Mouse (Mus musculus) brain, embryonic 14.5 days (tissue): Measurements from ENCODE around the gene Nosip. TPM values are rescaled to one million over a fixed set of nuclear protein-coding genes. Genes with fewer than 3 reads are reported as not detected.
A peak's percentile ranks its signal among the peaks of the same experiment; 100 is the strongest.
"Not testable (repeated sequence)": the region's sequence is repeated elsewhere in the genome, so short reads cannot be mapped to it uniquely, and the experiment has no call there.

Experiments
- DNase-seq: peaks from one replicate; pipeline ENCODE4 v3.0.0-alpha.2; 2011; ENCODE audit warnings: low read depth
- CTCF ChIP-seq: fragments of 200-500 bp; IDR thresholded peaks from 2 replicates; pipeline ENCODE4 v1.5.1; 2012; ENCODE audit warnings: inconsistent platforms, mild to moderate bottlenecking, moderate library complexity, borderline replicate concordance; ENCODE audit not compliant: insufficient read depth, insufficient read length; ENCODE audit errors: extremely low read depth
- POLR2A ChIP-seq: fragments of 200-500 bp; IDR thresholded peaks from 2 replicates; pipeline ENCODE4 v1.6.1; 2012; ENCODE audit warnings: mild to moderate bottlenecking, inconsistent platforms, borderline replicate concordance; ENCODE audit not compliant: poor library complexity, insufficient read depth, insufficient read length, severe bottlenecking; ENCODE audit errors: extremely low read depth
- polyA plus RNA-seq: library from polyadenylated mRNA; depleted of rRNA; stranded (reverse); fragments of >200 nt; gene quantifications from 2 replicates; pipeline ENCODE4 v1.2.3, GENCODE M21; 2012

The Nosip gene
- polyA plus RNA-seq, 1 experiment = 81.9 TPM

DNA sequence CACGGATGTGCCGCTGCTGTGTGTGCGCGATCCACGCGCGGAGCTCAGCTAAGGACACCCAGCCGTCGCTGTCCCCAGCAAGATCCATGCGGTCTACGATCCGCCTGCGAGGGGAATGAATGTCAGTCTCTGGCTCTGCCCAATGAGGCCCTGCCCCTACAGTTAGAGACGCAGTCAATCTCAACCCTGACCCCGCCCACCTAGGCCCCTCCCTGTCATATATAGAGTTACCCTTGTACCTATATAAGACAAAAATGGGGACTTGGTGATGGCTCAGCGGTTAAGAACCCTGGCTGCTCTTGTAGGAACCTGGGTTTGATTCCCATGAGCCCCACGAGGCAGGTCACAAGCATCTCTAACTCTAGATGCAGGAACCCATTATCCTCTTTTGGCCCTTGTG is 26.4 kb downstream of the Nosip start:
- no peak for DNase-seq
- TF ChIP-seq CTCF (no peak), POLR2A (no peak)

DNA sequence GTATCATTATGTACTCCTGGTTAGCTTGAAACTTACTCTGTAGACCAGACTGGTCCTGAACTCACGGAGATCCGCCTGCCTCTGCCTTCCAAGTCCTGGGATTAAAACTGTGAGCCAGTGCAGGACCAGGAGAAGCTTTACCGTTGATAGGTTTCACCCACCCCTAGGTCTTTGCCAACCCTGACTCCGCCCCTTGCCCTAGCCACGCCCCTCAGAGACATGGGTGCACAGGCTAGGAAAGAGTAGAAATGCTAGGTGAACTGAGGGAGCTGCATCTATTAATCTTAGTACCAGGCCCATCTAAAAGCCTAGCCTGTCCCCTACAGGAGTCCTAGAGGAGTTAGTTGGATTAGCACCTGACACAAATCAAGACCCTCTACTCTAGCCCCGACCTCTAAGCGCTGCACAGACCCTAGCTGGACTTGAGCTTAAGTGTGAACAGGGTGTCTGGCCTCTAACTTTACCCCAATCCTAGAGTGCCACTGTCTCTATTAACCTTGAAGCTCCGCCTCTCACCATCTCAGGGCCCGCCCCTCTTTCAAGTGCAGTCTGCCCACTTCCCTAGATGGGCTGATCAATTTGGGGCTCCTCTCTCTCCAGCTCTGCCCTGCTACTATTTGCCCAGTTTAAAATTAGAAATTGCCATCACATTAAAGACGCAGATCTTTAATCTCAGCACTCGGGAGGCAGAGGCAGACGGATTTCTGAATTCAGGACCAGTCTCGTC is 28.2 kb downstream of the Nosip start:
- no peak for DNase-seq
- TF ChIP-seq POLR2A (no peak), CTCF (no peak)

DNA sequence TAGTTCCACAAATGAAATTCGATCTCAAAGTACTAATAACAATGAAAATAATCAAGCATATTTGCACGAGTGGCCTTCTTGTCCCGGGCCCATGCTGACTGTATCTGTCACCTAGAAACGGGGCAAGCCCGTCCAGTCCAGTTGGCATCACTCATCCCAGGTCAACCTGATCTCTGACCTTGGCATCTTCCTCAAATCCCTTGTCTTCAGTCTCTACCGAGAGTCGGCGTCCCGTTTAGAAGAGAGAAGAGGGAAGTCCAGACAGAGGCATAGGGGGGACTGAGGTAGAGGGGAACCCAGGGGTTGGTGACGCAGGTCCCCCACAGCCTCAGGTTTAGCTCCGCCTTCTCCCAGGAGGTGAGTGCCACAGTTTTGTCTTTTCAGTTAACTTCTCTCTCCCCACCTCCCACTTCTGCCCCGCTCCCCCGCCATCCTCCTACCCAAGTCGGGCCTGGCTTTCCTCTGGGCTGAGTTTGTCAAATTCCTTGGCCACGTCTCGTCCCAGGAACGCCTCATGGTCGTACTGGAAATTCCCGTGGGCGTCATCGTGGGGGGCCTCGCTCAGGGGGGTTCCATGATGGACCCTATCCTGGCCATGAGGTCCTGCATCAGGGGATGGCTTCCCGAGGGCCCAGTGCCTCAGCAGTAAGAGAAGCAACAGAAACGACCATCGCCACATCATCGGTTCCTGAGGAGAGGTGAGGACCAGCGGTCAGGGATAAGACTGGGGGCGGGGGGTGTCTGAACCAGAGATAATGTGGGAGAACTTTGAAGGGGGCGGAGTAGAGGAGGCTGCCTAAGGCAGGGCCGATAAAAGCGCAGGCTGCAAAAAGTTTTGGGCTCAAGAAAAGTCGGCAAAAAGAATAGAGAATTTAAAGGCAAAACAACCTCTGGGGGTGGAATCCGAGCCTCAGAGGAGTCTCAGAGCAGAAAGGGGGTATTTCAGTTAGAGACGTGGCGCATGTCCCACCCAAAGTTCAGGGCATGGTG is 29.1 kb downstream of the Nosip start:
- peak; percentile 19 for DNase-seq
- TF ChIP-seq POLR2A = no peak
- no peak for TF ChIP-seq CTCF

DNA sequence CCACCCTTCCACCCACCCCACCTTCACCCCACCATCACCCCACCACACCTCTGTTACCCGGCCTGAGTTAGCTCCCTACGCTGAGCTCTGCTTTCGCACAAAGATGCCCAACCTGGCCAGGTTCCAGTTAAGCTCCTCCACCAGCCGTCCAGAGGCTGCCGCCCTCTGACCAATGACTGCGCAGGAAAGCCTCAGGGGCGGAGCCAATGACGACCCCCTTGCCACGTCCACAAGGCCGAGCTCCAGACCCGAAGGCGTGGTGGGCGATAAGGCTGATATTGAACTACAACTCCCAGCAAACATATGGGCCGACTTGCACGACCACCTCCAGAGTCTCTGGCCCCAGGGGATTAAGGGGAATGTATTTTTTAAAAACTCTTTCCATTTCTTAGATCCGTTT is 29.8 kb downstream of the Nosip start, which contains the start of gene Rcn3:
Rcn3 (minus strand) TSS at position 174 of the 400 bp plus-strand sequence.
- DNase-seq = peak; percentile 98
- TF ChIP-seq CTCF (no peak), POLR2A (peak; percentile 26; the same call in 1 of the 2 replicates)

DNA sequence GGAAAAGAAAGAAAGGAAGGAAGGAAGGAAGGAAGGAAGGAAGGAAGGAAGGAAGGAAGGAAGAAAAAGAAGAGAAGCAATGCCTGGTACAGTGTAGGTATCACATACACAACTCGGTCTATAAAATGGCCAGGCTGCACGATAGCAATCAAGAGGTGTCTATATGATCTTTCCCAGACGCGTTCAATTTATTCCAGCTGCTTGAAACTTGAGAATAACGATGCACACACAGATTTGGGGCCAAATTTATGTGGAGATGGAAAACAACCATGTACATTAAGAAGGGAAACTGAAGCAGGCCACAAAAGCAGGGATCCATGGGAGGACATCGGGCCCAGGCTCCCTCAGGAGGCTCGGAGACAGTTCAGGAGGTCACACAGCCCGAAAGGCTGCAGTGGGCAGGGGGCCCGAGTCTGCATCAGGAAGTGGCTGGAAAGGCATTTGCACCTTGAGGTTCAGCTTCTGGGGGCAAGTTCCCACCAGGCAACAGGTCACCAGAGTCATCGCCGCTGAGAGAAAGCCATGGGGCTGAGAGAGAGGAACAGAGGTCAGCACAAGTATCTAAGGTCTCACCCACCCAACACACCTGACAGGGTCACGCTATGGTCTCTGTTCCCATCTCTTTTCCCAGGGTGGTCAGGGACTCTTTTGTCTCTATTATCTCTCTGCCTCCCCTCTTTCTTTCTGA is 30.7 kb downstream of the Nosip start:
- TF ChIP-seq CTCF (no peak), POLR2A (no peak)

DNA sequence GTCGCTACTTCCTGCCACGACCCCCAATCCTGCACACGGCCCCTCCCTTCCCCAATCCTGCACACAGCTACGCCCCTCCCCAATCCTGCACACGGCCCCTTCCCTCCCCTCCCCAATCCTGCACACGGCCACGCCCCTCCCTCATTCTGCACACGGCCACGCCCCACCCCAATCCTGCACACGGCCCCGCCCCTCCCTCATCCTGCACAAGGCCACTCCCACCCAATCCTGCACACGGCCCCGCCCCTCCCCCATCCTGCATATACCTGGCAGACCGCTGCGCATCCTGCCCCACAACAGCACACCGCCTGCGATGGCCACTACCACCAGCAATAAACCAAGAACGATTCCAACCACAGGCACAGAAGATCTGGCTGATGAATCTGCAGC is 31.3 kb downstream of the Nosip start:
- TF ChIP-seq POLR2A (no peak), CTCF (no peak)
- no peak for DNase-seq

More for the DNA sequence above, 30.7 kb downstream of the Nosip start:
- no peak for DNase-seq

DNA sequence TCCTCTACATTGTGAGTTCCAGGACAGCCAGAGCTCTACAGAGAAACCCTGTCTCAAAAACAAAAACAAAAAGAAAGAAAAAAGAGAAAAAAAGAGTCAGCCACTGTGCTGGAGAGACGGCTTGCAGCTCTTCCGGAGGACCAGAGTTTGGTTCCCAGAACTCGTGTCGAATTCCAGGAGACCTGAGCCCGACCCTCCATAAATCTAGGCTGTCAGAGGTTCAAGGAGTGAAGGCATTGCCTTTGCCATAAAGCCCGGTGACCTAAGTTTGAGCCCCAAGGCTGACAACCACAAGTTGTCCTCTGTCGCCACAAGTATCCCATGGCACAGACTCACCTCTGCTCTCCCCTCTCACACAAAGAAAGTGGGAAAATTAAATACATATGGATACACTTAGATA is 31.9 kb downstream of the Nosip start:
- no peak for TF ChIP-seq POLR2A
- no peak for TF ChIP-seq CTCF
- DNase-seq = no peak

DNA sequence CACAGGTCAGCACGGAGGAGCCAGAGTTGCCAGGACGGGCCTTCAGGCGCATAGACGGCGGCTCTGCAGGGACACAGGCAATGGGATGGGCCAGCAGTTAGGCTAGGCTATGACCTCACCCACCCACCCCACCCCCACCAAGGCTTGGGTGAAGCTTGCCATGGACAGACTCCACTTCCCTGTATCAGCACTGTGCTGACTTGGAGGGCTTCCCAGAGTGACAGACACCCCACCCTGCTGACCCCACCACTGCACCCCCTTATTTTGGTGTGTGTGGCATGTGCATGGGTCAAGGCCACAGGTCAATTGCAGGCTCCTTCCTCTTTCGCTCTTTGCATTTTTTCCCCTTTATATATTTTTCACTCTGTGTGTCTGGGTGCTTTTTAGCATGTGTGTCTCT is 33.1 kb downstream of the Nosip start:
- no peak for DNase-seq
- TF ChIP-seq POLR2A (no peak), CTCF (no peak)

DNA sequence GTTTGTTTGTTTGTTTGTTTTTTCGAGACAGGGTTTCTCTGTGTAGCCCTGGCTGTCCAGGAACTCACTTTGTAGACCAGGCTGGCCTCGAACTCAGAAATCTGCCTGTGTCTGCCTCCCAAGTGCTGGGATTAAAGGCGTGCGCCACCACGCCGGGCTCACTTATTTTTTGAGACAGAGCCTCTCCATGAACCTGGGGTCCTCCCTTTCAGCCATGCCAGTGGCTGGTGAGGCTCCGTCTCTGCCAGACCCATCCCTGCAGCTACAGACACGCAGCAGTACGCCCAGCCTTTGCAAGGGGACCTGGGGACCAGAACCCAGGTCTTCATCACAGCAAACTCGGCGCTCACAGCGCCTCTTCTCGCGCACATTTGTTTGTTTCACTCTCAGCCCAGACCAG is 33.7 kb downstream of the Nosip start:
- not testable (repeated sequence) for DNase-seq

DNA sequence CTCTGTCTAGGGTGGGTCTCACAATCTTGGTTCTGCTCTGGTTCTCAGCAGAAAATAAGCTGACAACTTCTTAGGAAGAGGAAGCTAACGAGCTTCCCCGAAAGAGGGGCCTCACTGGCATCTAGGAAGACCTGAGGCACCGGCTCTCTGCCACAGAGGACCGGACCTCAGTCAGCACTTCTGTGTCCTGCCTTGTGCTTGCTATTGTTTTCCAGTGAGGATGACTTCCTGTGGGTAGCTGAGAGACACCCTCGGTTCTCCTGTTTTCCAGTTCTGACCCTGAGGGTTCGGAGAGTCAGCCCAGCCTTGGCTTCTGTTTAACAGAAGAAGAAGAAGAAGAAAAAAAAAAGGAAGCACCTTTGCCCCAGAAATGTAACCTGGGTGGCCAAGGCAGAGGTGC is 35.2 kb downstream of the Nosip start:
- DNase-seq = no peak
- TF ChIP-seq CTCF (no peak), POLR2A (no peak)

DNA sequence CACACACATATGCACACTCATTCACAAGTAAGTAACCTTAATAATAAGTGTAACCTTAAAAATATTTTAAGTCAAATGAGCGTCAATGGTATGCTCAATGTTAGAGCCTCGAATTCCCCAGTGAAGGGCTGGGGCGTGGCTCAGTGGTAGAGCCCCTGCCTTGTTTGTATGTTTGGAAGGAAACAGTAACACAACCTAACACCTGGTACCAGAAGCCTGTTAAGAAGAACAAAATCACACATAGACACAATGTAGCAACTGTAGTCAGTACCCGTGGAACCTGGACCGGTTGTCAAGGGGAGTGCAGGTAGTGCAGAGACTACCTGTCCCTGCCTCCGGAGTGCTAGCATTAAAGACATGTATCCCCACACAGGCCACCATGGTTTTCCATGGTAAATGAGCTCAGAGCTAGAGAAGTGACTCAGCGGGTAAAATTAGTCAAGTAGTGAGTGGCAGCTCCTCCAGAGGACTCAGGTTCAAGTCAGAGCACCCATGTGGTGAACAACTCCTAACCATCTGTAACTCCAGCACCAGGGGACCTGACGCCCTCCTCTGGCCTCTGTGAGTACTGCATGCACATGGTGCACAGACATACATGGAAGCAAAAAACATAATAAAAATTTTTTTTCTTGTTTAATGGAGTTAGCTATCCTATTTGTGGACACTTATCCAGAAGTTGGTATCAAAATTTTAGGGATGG is 36.5 kb downstream of the Nosip start:
- DNase-seq = no peak
- TF ChIP-seq CTCF (peak; percentile 32; the same call in 1 of the 2 replicates), POLR2A (no peak)

DNA sequence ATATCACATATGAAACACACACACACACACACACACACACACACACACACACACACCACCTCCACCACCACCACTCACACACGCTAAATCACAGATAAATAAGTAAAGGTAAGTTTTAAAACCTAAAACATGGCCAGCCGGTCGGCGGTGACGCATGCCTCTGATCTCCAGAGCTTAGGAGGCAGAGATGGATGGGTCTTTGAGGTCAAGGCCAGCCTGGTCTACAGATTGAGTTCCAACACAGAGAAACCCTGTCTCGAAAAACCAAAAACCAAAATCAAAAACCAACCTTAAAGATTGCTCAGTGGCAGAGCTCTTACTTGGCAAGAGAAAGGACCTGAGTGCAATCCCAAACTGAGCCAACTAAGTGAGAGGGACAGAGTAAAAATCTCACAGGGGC is 37.8 kb downstream of the Nosip start:
- no peak for DNase-seq
- no peak for TF ChIP-seq CTCF
- TF ChIP-seq POLR2A = no peak
